Mouse (Mus musculus): ENCODE results near the gene Uvssa. TPM values are rescaled to one million over a fixed set of nuclear protein-coding genes. Genes with fewer than 3 reads are reported as not detected.
"Not testable (repeated sequence)": the region's sequence is repeated elsewhere in the genome, so short reads cannot be mapped to it uniquely, and the experiment has no call there.

Uvssa gene
- 5.7 and 5.9 TPM in 2 replicates for polyA plus RNA-seq (2015; fragmentation: Nextera tagmentation; extraction: Ambion mirVana)

DNA sequence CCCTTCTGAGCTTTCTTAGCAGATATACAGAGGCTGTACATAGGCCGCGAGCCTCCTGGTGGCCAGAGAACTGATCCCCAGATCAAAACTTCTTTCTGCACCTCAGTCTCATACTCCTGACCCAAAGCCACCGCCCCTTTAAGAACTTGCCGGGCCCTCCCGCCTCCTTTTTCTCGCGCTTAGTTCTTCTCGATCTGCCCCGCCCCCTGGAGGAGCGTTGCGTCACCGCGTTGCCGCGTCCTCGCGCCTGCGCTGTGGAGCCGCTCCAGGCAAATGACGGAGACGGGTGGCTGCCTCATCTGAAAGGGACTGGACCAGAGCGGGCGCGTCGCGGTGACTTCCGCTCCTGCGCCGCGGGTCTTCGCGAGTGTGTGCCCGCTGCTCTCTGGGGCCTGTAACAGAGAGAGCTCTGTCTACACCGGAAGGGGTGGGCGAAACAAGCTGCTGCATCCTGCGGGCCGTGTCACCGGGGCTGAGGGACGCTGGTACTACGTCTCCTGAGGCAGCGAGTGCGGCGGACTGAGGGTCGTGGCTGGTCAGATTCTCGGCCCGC is at the start of gene Uvssa:
Uvssa (plus strand) TSS at position 248 of the 553 bp plus-strand sequence.
- WGBS, result 0% methylated on average over 46 of the region's 46 CpGs
- peak within 1 kb of the TSS; percentile 71 for H3K4me3 ChIP-seq (ENCODE audit: low read length)
- peak within 1 kb of the TSS; percentile 89 for H3K4me2 ChIP-seq (ENCODE audit: low read depth, low read length)
- no peaks in the 10 kb centered on the region for H3K27me3 ChIP-seq (replicated peaks; ENCODE audit: control insufficient read depth, insufficient read depth, low read length)
- H3K4me1 ChIP-seq (ENCODE audit: control insufficient read depth, insufficient read depth, low read length), result peaks cover 5% of the 10 kb centered on the region
- H3K9me3 ChIP-seq (ENCODE audit: control insufficient read depth, low read length), result no peaks in the 10 kb centered on the region
- peaks cover 1% of the 10 kb centered on the region for H3K36me3 ChIP-seq (ENCODE audit: control insufficient read depth, insufficient read depth, low read length)
- peak; percentile 98 for ATAC-seq
- peak within 1 kb of the TSS; percentile 98 for H3K27ac ChIP-seq (ENCODE audit: low read length)
- peak within 1 kb of the TSS; percentile 83 for H3K9ac ChIP-seq (ENCODE audit: low read depth, low read length)

DNA sequence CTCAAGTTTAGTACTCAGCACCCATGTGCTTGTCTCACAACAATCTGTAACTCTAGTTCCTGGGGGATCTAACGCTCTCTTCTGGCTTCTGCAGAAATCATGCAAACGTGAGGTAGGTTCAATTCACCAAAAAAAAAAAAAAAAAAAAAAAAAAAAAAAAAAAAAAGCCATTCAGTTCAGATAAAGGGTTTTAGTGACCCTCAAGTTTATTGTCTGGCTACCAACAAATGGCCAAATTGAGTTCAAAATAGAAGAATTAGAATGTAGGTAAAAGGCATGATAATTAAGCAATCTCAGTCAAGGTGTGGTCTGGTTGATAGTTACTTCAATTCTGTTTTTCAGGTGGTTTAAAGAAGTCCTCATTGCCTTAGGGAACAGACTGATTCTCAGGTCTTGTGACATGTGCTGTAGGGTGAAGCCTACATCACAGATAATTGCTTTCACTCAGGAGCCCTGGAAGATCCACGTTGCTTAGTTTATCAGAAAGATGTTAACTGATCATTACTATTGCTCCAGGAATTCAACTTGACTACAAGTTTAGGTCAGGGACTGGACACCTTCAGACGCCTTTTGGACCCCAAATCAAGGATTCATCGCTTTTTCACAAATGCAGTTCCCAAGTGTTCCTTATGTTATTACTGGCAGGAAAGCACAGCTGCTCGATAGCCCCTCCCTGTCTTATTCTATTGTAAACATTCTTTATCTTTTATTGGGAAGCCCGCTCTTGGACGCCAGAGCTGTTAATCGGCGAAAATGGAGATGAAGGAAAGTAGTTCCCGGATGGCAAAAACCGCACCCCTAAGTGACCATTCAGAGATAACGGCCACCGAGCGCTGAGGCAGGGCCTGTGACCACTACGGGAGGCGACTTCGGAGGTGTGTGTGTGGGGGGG is 43.7 kb upstream of the Uvssa start:
- H3K9ac ChIP-seq (ENCODE audit: low read depth, low read length), result peak overlapping the region; percentile 80
- no peak for ATAC-seq
- H3K36me3 ChIP-seq (ENCODE audit: control insufficient read depth, insufficient read depth, low read length), result no peaks in the 10 kb centered on the region
- peaks cover 11% of the 10 kb centered on the region for H3K4me1 ChIP-seq (ENCODE audit: control insufficient read depth, insufficient read depth, low read length)
- peak overlapping the region; percentile 99 for H3K4me3 ChIP-seq (ENCODE audit: low read length)
- no peaks in the 10 kb centered on the region; the same call in 1 of the 2 replicates for H3K9me3 ChIP-seq (ENCODE audit: control insufficient read depth, low read length)
- 21% methylated on average over 18 of the region's 18 CpGs for WGBS
- peak overlapping the region; percentile 86 for H3K27ac ChIP-seq (ENCODE audit: low read length)
- no peaks in the 10 kb centered on the region for H3K27me3 ChIP-seq (replicated peaks; ENCODE audit: control insufficient read depth, insufficient read depth, low read length)
- peak overlapping the region; percentile 73 for H3K4me2 ChIP-seq (ENCODE audit: low read depth, low read length)

DNA sequence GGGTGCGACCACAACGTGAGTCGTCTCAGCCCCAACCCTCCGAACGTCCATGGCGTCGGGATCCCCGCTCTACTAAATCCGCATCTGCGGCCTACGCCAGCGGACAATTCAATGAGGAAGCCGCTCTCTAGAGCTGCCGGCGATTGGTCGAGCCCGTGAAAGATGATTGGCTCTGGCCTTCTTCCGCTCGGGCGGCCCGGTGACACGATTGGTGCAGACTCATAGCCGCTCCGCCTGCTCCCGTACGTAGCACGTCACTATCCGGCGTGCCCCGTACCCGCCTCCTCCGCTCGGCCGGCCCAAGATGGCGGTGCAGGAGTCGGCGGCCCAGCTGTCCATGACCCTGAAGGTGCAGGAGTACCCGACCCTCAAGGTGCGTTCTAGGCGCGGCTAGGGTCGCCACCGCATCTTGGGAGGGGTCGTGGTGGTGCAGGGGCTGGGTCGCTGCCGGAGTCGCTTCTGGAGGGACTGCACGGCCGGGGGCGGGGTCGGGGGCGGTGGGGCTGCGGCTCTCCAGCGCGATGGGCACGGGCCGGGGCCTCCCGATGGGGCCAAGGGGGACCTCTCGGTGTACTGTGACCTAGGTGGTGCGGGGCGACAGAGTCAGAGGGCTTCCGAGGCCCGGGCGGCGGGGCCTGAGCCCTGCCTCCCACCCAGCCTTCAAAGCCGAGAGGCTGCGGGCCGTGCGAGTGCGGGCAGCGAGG is 42.9 kb upstream of the Uvssa start, which contains the start of gene Maea:
Maea (plus strand) TSS at position 237 of the 704 bp plus-strand sequence.
- Histone ChIP-seq H3K27ac (ENCODE audit: low read length) (peak within 1 kb of the TSS; percentile 86), H3K36me3 (ENCODE audit: control insufficient read depth, insufficient read depth, low read length) (no peaks in the 10 kb centered on the region), H3K4me3 (ENCODE audit: low read length) (peak within 1 kb of the TSS; percentile 99), H3K9ac (ENCODE audit: low read depth, low read length) (peak within 1 kb of the TSS; percentile 96), H3K9me3 (ENCODE audit: control insufficient read depth, low read length) (no peaks in the 10 kb centered on the region; the same call in 1 of the 2 replicates), H3K4me1 (ENCODE audit: control insufficient read depth, insufficient read depth, low read length) (peaks cover 11% of the 10 kb centered on the region), H3K27me3 (replicated peaks; ENCODE audit: control insufficient read depth, insufficient read depth, low read length) (no peaks in the 10 kb centered on the region), H3K4me2 (ENCODE audit: low read depth, low read length) (peak within 1 kb of the TSS; percentile 73)
- WGBS, result under 1% methylated on average over 71 of the region's 71 CpGs
- peak; percentile 100 for ATAC-seq

DNA sequence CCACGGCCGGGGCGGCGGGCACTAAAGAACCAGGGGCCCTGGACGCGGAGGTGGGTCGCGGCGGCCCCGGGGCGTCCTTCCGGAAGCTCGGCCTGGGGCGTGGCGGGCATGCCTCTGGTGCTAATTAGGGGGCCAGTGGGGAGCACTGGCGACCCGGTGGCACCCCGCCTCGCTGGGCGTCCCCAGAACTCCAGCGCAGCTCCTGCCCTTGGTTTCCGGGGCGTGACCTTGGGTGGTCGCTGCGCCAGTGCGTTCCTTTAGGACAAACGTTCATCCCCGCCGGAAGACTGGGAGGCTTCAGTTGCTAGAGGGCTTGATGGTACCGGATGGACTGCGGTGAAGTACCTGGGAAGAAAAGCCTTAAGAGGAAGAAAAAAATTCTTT is 42.4 kb upstream of the Uvssa start:
- Histone ChIP-seq H3K4me2 (ENCODE audit: low read depth, low read length) (peak overlapping the region; percentile 66), H3K4me3 (ENCODE audit: low read length) (peak overlapping the region; percentile 99), H3K36me3 (ENCODE audit: control insufficient read depth, insufficient read depth, low read length) (no peaks in the 10 kb centered on the region), H3K9me3 (ENCODE audit: control insufficient read depth, low read length) (no peaks in the 10 kb centered on the region; the same call in 1 of the 2 replicates), H3K27ac (ENCODE audit: low read length) (peak overlapping the region; percentile 79), H3K27me3 (replicated peaks; ENCODE audit: control insufficient read depth, insufficient read depth, low read length) (no peaks in the 10 kb centered on the region), H3K9ac (ENCODE audit: low read depth, low read length) (peak overlapping the region; percentile 96), H3K4me1 (ENCODE audit: control insufficient read depth, insufficient read depth, low read length) (peaks cover 11% of the 10 kb centered on the region)
- WGBS, result under 1% methylated on average over 27 of the region's 31 CpGs
- peak; percentile 47; the same call in 1 of the 2 replicates for ATAC-seq

DNA sequence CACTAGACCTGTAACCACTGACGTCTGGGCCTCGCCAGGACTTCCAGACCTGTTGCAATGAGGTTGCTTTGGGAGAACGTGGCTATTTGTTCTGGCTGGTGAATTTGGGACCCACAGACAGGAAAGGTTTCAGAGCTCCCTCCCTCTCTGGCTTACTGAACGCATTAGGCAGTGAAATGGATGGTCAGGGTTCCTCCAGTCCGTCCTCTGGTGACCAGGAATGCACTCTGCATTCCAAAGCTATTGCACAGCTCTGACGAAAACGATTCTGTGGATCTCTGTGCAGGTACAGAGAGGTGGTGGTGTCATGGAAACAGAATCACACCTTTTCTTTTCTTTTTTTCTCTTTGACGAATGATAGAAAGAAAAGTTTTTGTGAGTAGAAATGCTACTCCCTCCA is 41.1 kb upstream of the Uvssa start:
- H3K4me1 ChIP-seq (ENCODE audit: control insufficient read depth, insufficient read depth, low read length), result peaks cover 11% of the 10 kb centered on the region
- H3K27me3 ChIP-seq (replicated peaks; ENCODE audit: control insufficient read depth, insufficient read depth, low read length), result no peaks in the 10 kb centered on the region
- no peak overlapping the region; the same call in 1 of the 2 replicates for H3K4me3 ChIP-seq (ENCODE audit: low read length)
- no peaks in the 10 kb centered on the region; the same call in 1 of the 2 replicates for H3K9me3 ChIP-seq (ENCODE audit: control insufficient read depth, low read length)
- WGBS, result 65% methylated on average over 8 of the region's 8 CpGs
- no peak overlapping the region for H3K27ac ChIP-seq (ENCODE audit: low read length)
- no peak for ATAC-seq
- H3K36me3 ChIP-seq (ENCODE audit: control insufficient read depth, insufficient read depth, low read length), result no peaks in the 10 kb centered on the region
- H3K4me2 ChIP-seq (ENCODE audit: low read depth, low read length), result no peak overlapping the region
- H3K9ac ChIP-seq (ENCODE audit: low read depth, low read length), result no peak overlapping the region

DNA sequence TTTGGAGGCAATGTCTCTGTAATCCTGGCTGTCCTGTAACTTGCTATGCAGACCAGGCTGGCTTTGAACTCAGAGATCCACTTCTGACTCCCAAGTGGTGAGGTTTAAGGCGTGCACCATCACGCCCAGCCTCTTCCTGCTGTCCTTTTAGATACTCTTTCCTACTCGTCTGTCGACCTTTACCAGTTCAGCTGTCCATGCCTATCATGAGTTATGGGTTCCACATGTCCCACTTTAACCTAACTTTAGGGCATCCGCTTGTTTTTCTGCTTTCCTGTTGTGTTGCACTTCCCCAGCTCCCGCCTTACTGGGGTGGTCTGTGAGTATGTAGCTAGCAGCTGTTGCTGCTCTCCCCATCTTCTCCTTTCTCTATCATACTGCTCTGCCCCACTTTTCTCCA is 37.2 kb upstream of the Uvssa start:
- no peak overlapping the region for H3K9ac ChIP-seq (ENCODE audit: low read depth, low read length)
- H3K4me1 ChIP-seq (ENCODE audit: control insufficient read depth, insufficient read depth, low read length), result peaks cover 14% of the 10 kb centered on the region
- no peaks in the 10 kb centered on the region for H3K36me3 ChIP-seq (ENCODE audit: control insufficient read depth, insufficient read depth, low read length)
- H3K27me3 ChIP-seq (replicated peaks; ENCODE audit: control insufficient read depth, insufficient read depth, low read length), result no peaks in the 10 kb centered on the region
- no peak overlapping the region for H3K27ac ChIP-seq (ENCODE audit: low read length)
- 80% methylated on average over 6 of the region's 6 CpGs for WGBS
- ATAC-seq, result no peak
- H3K4me2 ChIP-seq (ENCODE audit: low read depth, low read length), result no peak overlapping the region
- no peaks in the 10 kb centered on the region for H3K9me3 ChIP-seq (ENCODE audit: control insufficient read depth, low read length)
- no peak overlapping the region for H3K4me3 ChIP-seq (ENCODE audit: low read length)

DNA sequence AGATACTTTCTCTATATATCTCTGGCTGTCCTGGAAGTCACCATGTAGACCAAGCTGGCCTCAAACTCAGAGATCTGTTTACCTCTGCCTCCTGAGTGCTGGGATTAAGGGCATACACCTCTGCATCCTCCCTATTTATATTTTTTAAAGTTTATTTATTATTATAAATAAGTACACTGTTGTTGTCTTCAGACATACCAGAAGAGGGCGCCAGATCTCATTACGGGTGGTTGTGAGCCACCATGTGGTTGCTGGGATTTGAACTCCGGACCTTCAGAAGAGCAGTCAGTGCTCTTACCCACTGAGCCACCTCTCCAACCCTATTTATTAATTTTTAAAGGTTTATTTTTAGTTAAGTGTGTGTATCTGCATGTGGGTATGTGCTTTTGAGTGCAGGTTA is 36.1 kb upstream of the Uvssa start:
- not testable (repeated sequence) for H3K9ac ChIP-seq (ENCODE audit: low read depth, low read length); H3K27me3 ChIP-seq (replicated peaks; ENCODE audit: control insufficient read depth, insufficient read depth, low read length); H3K4me3 ChIP-seq (ENCODE audit: low read length); H3K4me1 ChIP-seq (ENCODE audit: control insufficient read depth, insufficient read depth, low read length); H3K27ac ChIP-seq (ENCODE audit: low read length); ATAC-seq; H3K36me3 ChIP-seq (ENCODE audit: control insufficient read depth, insufficient read depth, low read length); H3K9me3 ChIP-seq (ENCODE audit: control insufficient read depth, low read length); H3K4me2 ChIP-seq (ENCODE audit: low read depth, low read length)
- 72% methylated on average over 3 of the region's 3 CpGs for WGBS

DNA sequence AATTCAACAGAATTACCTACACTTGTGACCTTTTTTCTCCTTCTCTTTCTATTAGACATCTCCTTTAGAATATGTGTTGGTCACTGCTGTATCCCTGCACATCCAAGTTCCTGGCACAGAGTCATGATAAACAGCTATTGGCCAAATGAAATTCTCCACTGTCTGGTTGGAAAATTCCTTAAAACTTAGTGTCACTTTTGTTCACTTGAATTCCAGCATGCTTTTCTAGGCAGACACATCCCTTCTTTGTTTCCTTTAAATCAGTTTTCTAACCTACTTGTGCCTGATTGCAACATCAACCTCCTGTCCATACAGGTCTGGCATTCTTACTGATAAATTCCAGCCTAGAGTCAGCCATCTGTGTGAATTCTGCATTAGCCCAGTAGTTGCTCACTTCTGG is 35.5 kb upstream of the Uvssa start:
- H3K36me3 ChIP-seq (ENCODE audit: control insufficient read depth, insufficient read depth, low read length), result no peaks in the 10 kb centered on the region
- peaks cover 7% of the 10 kb centered on the region; the same call in 1 of the 2 replicates for H3K4me1 ChIP-seq (ENCODE audit: control insufficient read depth, insufficient read depth, low read length)
- no peak overlapping the region for H3K4me2 ChIP-seq (ENCODE audit: low read depth, low read length)
- H3K27ac ChIP-seq (ENCODE audit: low read length), result no peak overlapping the region
- ATAC-seq, result no peak
- H3K4me3 ChIP-seq (ENCODE audit: low read length), result no peak overlapping the region
- H3K9ac ChIP-seq (ENCODE audit: low read depth, low read length), result no peak overlapping the region
- H3K9me3 ChIP-seq (ENCODE audit: control insufficient read depth, low read length), result no peaks in the 10 kb centered on the region
- no peaks in the 10 kb centered on the region for H3K27me3 ChIP-seq (replicated peaks; ENCODE audit: control insufficient read depth, insufficient read depth, low read length)

DNA sequence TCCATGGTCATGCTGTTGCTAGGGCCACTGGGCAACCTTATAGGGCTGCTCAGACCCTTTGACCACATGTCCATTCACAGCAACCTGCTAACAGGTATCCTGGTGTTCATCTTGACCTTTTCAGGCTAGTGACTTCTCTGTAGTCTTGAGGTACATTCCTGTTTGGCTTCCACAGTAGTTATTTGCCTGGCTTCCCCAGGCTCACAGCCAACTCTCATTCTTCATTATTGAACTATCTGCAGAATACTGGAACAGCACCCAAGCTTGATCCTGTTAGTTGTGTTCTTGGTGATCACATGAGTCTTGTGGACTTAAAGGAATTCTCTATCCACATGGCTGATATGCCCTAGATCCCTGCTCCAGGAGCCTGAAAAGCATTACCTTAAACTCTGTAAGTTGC is 34.8 kb upstream of the Uvssa start:
- Histone ChIP-seq H3K4me2 (ENCODE audit: low read depth, low read length) (no peak overlapping the region), H3K27me3 (replicated peaks; ENCODE audit: control insufficient read depth, insufficient read depth, low read length) (no peaks in the 10 kb centered on the region), H3K4me3 (ENCODE audit: low read length) (no peak overlapping the region), H3K36me3 (ENCODE audit: control insufficient read depth, insufficient read depth, low read length) (no peaks in the 10 kb centered on the region), H3K4me1 (ENCODE audit: control insufficient read depth, insufficient read depth, low read length) (peaks cover 7% of the 10 kb centered on the region; the same call in 1 of the 2 replicates), H3K9ac (ENCODE audit: low read depth, low read length) (no peak overlapping the region), H3K9me3 (ENCODE audit: control insufficient read depth, low read length) (no peaks in the 10 kb centered on the region), H3K27ac (ENCODE audit: low read length) (no peak overlapping the region)
- no peak for ATAC-seq

Data from intestine, embryonic 16.5 days (tissue).